Mouse (Mus musculus) lung, adult 2 months (tissue): ENCODE measurements around the gene Erbb2. TPM values are rescaled to one million over a fixed set of nuclear protein-coding genes. Genes with fewer than 3 reads are reported as not detected.

ENCODE experiments used
- DNase-seq: peaks from one replicate; pipeline ENCODE4 v3.0.0; 2022
- H3K4me1 ChIP-seq: fragments of 200-500 bp; 2 replicates; pipeline ENCODE4 v1.6.1; 2011; ENCODE audit warnings: low read length; ENCODE audit not compliant: control insufficient read depth, insufficient read depth
- H3K4me3 ChIP-seq: fragments of 200-500 bp; replicated peaks from 2 replicates; pipeline ENCODE3; 2011; ENCODE audit warnings: low read depth, mild to moderate bottlenecking, control low read depth, low read length; ENCODE audit errors: extremely low read depth
- CTCF ChIP-seq: fragments of 200-500 bp; IDR thresholded peaks from 2 replicates; pipeline ENCODE4 v1.5.1; 2011; ENCODE audit warnings: mild to moderate bottlenecking, low read length, control low read depth; ENCODE audit not compliant: insufficient read depth
- POLR2A ChIP-seq: fragments of 200-500 bp; IDR thresholded peaks from 2 replicates; pipeline ENCODE4 v1.6.1; 2011; ENCODE audit warnings: low read depth, mild to moderate bottlenecking, control low read depth, low read length, borderline replicate concordance; ENCODE audit errors: extremely low read depth
- WGBS: fragments of 180-500 bp; shearing (Covaris S2); methylation state at CpG from one replicate; pipeline ENCODE4 v1.1.7; 2018; 5-methylcytosine and 5-hydroxymethylcytosine counted together
- polyA plus RNA-seq: library from polyadenylated mRNA; depleted of rRNA; stranded (reverse); fragments of >200 nt; gene quantifications from 2 replicates; pipeline ENCODE4 v1.2.3, GENCODE M21; 2012; rRNA removed

The Erbb2 gene
- 31.7 and 33.8 TPM in 2 replicates for polyA plus RNA-seq

GRCm38 (mm10) chr11:98412273-98412796 lies at the start of gene Erbb2:
Gene Erbb2 (plus strand): TSS chr11:98412470.
- peak within 1 kb of the TSS; percentile 90 for H3K4me3 ChIP-seq
- peak; percentile 68 for DNase-seq
- 1% methylated on average over 48 of the region's 49 CpGs for WGBS
- TF ChIP-seq CTCF (no peak), POLR2A (peak; percentile 85; the same call in 1 of the 2 replicates)
- H3K4me1 ChIP-seq, result peaks cover 20% of the 10 kb centered on the region

DNA sequence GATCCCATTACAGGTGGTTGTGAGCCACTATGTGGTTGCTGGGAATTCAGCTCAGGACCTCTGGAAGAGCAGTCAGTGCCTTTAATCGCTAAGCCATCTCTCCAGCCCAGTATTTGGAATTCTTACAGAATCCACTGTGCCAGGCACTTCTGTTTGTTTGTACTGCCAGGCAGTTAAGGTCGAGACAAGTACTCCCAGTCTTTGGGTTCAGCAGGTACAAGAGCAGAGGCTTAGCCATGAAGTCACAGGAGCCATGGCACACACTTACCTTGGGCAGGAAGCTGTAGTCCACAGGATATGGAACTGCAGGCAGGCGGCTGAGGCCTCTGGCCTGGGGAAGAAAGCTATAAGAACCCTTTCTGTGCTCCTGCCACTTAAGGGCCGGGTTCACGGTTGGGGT lies 48.5 kb upstream of the Erbb2 start:
- TF ChIP-seq CTCF (no peak), POLR2A (peak; percentile 33; the same call in 1 of the 2 replicates)
- Histone ChIP-seq H3K4me3 (no peak overlapping the region), H3K4me1 (peaks cover 21% of the 10 kb centered on the region)
- 61% methylated on average over 5 of the region's 5 CpGs for WGBS
- no peak for DNase-seq

- Histone ChIP-seq H3K4me1 (peaks cover 18% of the 10 kb centered on the region), H3K4me3 (no peak overlapping the region)
- 80% methylated on average over 5 of the region's 5 CpGs for WGBS
- no peak for DNase-seq
- TF ChIP-seq CTCF (no peak), POLR2A (no peak)
Measured at GRCm38 (mm10) chr11:98364410-98364809, 47.9 kb upstream of the Erbb2 start.

GRCm38 (mm10) chr11:98366290-98366689 lies 46.0 kb upstream of the Erbb2 start:
- 45% methylated on average over 10 of the region's 10 CpGs for WGBS
- TF ChIP-seq CTCF, result no peak
- no peak for TF ChIP-seq POLR2A

GRCm38 (mm10) chr11:98367171-98367862 lies 45.0 kb upstream of the Erbb2 start:
- no peak for DNase-seq
- Histone ChIP-seq H3K4me1 (peaks cover 4% of the 10 kb centered on the region; the same call in 1 of the 2 replicates), H3K4me3 (no peak overlapping the region)
- WGBS, result 54% methylated on average over 10 of the region's 10 CpGs
- TF ChIP-seq CTCF, result no peak
- no peak for TF ChIP-seq POLR2A

More at GRCm38 (mm10) chr11:98366290-98366689, 46.0 kb upstream of the Erbb2 start:
- peaks cover 13% of the 10 kb centered on the region for H3K4me1 ChIP-seq
- no peak for DNase-seq
- H3K4me3 ChIP-seq, result no peak overlapping the region

DNA sequence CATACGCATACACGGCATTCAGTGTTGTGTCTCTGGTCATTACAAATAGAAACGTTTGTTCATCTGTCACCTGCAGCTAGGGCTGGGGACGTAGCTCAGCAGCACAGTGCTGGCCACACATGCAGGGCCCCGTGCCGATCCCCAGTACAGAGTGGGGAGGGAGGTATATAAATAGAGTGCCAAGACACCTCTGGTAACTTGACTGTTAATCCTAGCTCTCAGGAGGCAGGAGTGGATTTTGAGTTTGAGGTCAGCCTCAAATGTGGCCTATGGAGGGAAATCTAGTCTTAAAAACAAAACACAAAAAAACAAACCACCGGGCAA lies 44.4 kb upstream of the Erbb2 start:
- no peak for DNase-seq
- no peak overlapping the region for H3K4me3 ChIP-seq
- no peak for TF ChIP-seq CTCF
- no peak for TF ChIP-seq POLR2A
- WGBS, result 69% methylated on average over 7 of the region's 7 CpGs
- H3K4me1 ChIP-seq, result peaks cover 3% of the 10 kb centered on the region; the same call in 1 of the 2 replicates

GRCm38 (mm10) chr11:98369337-98369736 lies 42.9 kb upstream of the Erbb2 start:
- peaks cover 3% of the 10 kb centered on the region; the same call in 1 of the 2 replicates for H3K4me1 ChIP-seq

GRCm38 (mm10) chr11:98370588-98370987 lies 41.7 kb upstream of the Erbb2 start:
- peaks cover 3% of the 10 kb centered on the region; the same call in 1 of the 2 replicates for H3K4me1 ChIP-seq
- WGBS, result 83% methylated on average over 2 of the region's 2 CpGs
- TF ChIP-seq POLR2A (no peak), CTCF (no peak)
- H3K4me3 ChIP-seq, result no peak overlapping the region
- DNase-seq, result no peak

More at GRCm38 (mm10) chr11:98369337-98369736, 42.9 kb upstream of the Erbb2 start:
- H3K4me3 ChIP-seq, result no peak overlapping the region
- DNase-seq, result no peak
- whole genome bisulfite sequencing, result 52% methylated on average over 6 of the region's 6 CpGs
- TF ChIP-seq CTCF (no peak), POLR2A (no peak)

GRCm38 (mm10) chr11:98371556-98372240 lies 40.6 kb upstream of the Erbb2 start:
- no peak overlapping the region for H3K4me3 ChIP-seq
- H3K4me1 ChIP-seq, result no peaks in the 10 kb centered on the region
- TF ChIP-seq POLR2A (no peak), CTCF (no peak)
- no peak for DNase-seq
- WGBS, result 63% methylated on average over 10 of the region's 10 CpGs
